Mouse (Mus musculus): ENCODE measurements around the gene Scd3. TPM values are rescaled to one million over a fixed set of nuclear protein-coding genes. Genes with fewer than 3 reads are reported as not detected.

Gene Scd3
- not detected in 2 replicates for polyA plus RNA-seq (2012; rRNA removed)

DNA sequence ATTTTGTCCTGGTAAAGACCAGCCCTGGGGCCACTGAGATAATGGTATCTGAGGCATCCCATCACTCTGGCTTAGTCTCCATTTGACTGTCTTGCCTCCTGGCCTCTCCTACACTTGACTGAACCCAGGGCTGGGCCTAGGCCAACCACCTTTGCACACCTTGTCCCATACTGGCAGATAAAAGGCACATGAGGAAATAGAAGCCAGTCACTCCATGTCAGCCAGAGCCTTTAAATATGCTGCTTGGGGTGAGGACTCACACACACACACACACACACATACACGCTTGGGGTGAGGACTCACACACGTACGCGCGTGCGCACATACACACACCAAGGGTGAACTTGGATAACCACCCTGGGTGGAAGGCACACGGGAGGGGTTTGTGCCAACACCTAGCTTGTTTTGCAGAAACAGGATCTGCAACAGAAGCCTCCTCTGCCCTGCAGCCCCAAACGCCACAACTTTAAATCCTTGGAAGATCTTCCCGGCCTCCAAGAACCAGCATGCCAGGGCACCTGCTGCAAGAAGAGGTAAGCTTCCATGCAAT lies at the start of gene Scd3:
Gene Scd3 (plus strand): TSS at position 255 of the 550 bp plus-strand sequence.

DNA sequence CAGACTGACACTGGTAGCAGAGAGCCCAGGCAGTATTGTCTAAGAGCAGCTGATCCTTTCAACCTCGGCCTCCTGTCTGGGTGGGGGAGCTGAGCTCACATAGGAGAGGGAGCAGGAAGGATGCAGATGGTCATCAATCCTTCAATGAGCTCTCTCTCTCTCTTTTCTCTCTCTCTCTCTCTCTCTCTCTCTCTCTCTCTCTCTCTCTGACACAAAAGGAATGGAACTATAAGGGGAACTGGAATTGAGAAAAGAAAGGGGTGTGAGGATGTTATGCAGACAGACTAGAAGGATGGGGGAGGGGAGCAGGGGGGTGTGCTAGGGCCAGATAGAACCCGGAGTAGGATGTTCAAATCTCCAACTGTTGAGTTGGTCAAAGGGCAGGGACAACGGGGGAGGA lies 10.7 kb upstream of the Scd3 start, which contains the start of gene Pkd2l1:
Gene Pkd2l1 (minus strand): TSS at position 101 of the 400 bp plus-strand sequence.

DNA sequence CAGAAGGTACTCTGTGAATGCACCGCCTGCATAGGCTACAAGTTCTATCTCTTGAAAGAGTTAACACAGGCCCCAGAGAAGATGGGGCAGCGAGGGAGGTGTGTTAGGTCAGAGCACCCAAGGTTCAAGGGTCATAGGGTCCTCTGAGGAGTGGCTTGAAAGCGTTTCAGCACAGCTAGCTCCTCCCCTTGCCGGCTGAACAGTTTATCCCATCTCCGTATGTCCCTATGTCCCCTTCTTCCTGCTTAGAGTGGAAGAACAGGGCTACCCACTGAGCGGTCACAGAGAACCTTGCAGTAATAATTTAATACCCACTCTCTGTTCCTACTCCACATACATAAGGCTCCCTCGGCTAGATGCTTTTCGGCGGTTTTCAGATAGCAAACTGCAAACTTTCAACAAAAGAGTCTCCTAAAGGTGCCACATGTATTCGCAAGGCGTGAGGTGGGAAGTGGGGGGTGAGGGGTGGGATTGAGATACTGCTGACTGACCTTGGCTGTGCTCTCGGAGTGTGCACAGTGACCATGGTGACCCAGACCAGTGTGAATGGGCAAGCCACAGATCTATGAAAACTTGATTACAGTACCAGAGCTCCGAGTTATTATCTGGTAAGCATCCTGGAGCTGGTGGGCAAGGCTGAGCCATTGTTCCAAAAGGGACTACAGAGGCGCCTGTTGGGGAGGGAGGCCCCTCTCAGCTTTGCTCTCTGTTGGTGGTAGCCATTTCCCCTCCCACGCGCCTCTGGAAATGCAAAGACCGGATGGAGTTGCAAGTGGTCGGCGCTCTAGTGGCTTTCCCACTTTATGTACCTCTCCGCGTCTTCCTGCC lies 90.1 kb downstream of the Scd3 start, which contains the start of gene Scd2:
Gene Scd2 (plus strand): TSS at position 734 of the 828 bp plus-strand sequence.

Other genes starting within 250 kb of the Scd3 start
- 19.5 and 21.7 TPM in 2 replicates for gene Cpn1, start 216.7 kb upstream of the Scd3 start, polyA plus RNA-seq (2012; rRNA removed)
- gene Cyp2c23, start 174.1 kb upstream of the Scd3 start, polyA plus RNA-seq (2012; rRNA removed): 1.5 and 1.7 TPM in 2 replicates
- gene Erlin1, start 133.5 kb upstream of the Scd3 start, polyA plus RNA-seq (2012; rRNA removed): 3.8 and 6.4 TPM in 2 replicates
- gene Chuk, start 95.8 kb upstream of the Scd3 start, polyA plus RNA-seq (2012; rRNA removed): 1.8 and 3.3 TPM in 2 replicates
- 0.34 and 1.0 TPM in 2 replicates for gene Cwf19l1, start 67.4 kb upstream of the Scd3 start, polyA plus RNA-seq (2012; rRNA removed)
- 5.2 and 5.8 TPM in 2 replicates for gene Bloc1s2, start 56.8 kb upstream of the Scd3 start, polyA plus RNA-seq (2012; rRNA removed)
- gene Pkd2l1, start 10.8 kb upstream of the Scd3 start, polyA plus RNA-seq (2012; rRNA removed): not detected in 2 replicates
- 22.3 and 24.2 TPM in 2 replicates for gene Scd2, start 90.4 kb downstream of the Scd3 start, polyA plus RNA-seq (2012; rRNA removed)
- gene Scd4, start 129.8 kb downstream of the Scd3 start, polyA plus RNA-seq (2012; rRNA removed): 0.05 TPM in 1 of 2 replicates, not detected in the other
- gene Scd1, start 204.6 kb downstream of the Scd3 start, polyA plus RNA-seq (2012; rRNA removed): 12.3 and 53.6 TPM in 2 replicates

Data from stomach, adult 2 months (tissue).